11 mouse cellular contexts compared by ENCODE assay signal in the genomic region with DNA sequence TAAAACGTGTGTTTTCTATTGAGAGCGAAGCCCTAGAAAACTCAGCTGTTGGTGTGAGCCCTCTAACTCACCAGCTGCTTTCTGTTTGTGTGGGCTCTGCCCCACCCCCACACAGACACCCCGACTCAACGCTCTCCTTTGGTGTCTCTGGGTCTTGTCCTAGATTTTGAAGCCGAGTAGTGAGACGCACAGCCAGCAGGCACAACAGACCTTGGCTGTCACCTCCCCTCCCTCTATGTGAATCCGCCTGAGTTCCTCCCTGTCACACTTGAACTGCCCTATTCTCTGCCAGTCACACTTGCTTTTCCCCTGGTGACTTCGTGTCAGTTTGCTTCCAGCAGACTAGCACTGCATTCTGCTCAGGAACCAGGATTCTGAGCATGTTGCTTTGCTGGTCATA. TPM values are rescaled to one million over a fixed set of nuclear protein-coding genes. Genes with fewer than 3 reads are reported as not detected.
A peak's percentile ranks its signal among the peaks of the same experiment; 100 is the strongest.
DNase-seq lines count a peak whose midpoint lies in the region; ATAC-seq lines count a peak whose summit lies in the region.
"Had no signal": no experiment of that assay in that cellular context is flagged by ENCODE, and none has a peak within 500 bp of the region (broad histone marks: within the 10 kb centered on the region; RNA-seq: fewer than 3 reads in every experiment).

No protein-coding gene starts in this region.

- peak; percentile 95 for DNase-seq in heart, adult 11 months
- DNase-seq in heart, postnatal 25 days (ENCODE audit: low spot score) = no peak
- peak; percentile 50 for DNase-seq in naive thymus-derived CD4-positive, alpha-beta T cell, adult 2 months (ENCODE audit: low read depth)
- peak; percentile 82 to 93 for DNase-seq in thymus, postnatal 36 days
- no peak for DNase-seq in frontal cortex, postnatal 36 days (ENCODE audit: low spot score in 2 of 2)
- no peak for DNase-seq in right cerebral cortex, postnatal 25 days
- DNase-seq: cerebellum, postnatal 36 days had no signal

- H3K36me3 ChIP-seq in megakaryocyte, embryonic 14.5 days (replicated peaks; ENCODE audit: low read length) = peaks cover 56% of the 10 kb centered on the region
- H3K36me3 ChIP-seq: embryonic facial prominence, embryonic 13.5 days; limb, embryonic 12.5 days had no signal

- H3K4me3 ChIP-seq in megakaryocyte, embryonic 14.5 days (replicated peaks) = peak overlapping the region; percentile 74
- H3K4me3 ChIP-seq: embryonic facial prominence, embryonic 13.5 days; limb, embryonic 12.5 days had no signal

- peaks cover 96% of the 10 kb centered on the region for H3K4me1 ChIP-seq in megakaryocyte, embryonic 14.5 days

- no peak for ATAC-seq in megakaryocyte, adult 5-6 weeks (ENCODE audit: poor library complexity, severe bottlenecking)

- no peaks in the 10 kb centered on the region for H3K9me3 ChIP-seq in megakaryocyte, embryonic 14.5 days
- H3K9me3 ChIP-seq: embryonic facial prominence, embryonic 13.5 days; limb, embryonic 12.5 days had no signal

- intact Hi-C loops in heart, postnatal 25 days (cut with DNase I) = no loop called here

- peaks cover 1% of the 10 kb centered on the region for H3K27me3 ChIP-seq in megakaryocyte, embryonic 14.5 days (replicated peaks)

RNA-seq across cellular contexts. Expression of a gene that starts 4.9 kb away (rescaled TPM):
- 10 to 100 TPM; 13.3 to 18.6 TPM for total RNA-seq in heart, postnatal 25 days (2021)
- polyA plus RNA-seq in megakaryocyte, embryonic 14.5 days (2012; ENCODE audit: insufficient read depth, low replicate concordance) = 18.5 and 31.9 TPM in 2 replicates
- 11.9 and 15.9 TPM in 2 replicates for total RNA-seq in megakaryocyte, adult 5-6 weeks (2015)
- total RNA-seq in megakaryocyte, adult 5-6 weeks (2017) = 29.8 and 31.7 TPM in 2 replicates

RNA-seq across cellular contexts. Expression of a gene that starts 46.4 kb away (rescaled TPM):
- under 1 TPM; 0.29 to 0.67 TPM for total RNA-seq in heart, postnatal 25 days (2021)
- 19.8 and 124 TPM in 2 replicates for polyA plus RNA-seq in megakaryocyte, embryonic 14.5 days (2012; ENCODE audit: insufficient read depth, low replicate concordance)
- 0.62 and 0.83 TPM in 2 replicates for total RNA-seq in megakaryocyte, adult 5-6 weeks (2015)
- 1.8 and 2.2 TPM in 2 replicates for total RNA-seq in megakaryocyte, adult 5-6 weeks (2017)

Comparison
In these comparisons a context has a peak if more than half of its experiments do, and no peak if none do; other contexts are left out.
1. DNase-seq: peak in heart, adult 11 months (single experiment), naive thymus-derived CD4-positive, alpha-beta T cell, adult 2 months (single experiment) and thymus, postnatal 36 days (2 of 2); none in heart, postnatal 25 days (single experiment), frontal cortex, postnatal 36 days (0 of 2) and right cerebral cortex, postnatal 25 days (single experiment).